Mouse (Mus musculus): Measurements from ENCODE around the gene Rfx3. TPM values are rescaled to one million over a fixed set of nuclear protein-coding genes. Genes with fewer than 3 reads are reported as not detected.

Gene Rfx3
- polyA plus RNA-seq (2016; fragmentation: Nextera tagmentation; extraction: Ambion mirVana): 24.9 and 28.2 TPM in 2 replicates

DNA sequence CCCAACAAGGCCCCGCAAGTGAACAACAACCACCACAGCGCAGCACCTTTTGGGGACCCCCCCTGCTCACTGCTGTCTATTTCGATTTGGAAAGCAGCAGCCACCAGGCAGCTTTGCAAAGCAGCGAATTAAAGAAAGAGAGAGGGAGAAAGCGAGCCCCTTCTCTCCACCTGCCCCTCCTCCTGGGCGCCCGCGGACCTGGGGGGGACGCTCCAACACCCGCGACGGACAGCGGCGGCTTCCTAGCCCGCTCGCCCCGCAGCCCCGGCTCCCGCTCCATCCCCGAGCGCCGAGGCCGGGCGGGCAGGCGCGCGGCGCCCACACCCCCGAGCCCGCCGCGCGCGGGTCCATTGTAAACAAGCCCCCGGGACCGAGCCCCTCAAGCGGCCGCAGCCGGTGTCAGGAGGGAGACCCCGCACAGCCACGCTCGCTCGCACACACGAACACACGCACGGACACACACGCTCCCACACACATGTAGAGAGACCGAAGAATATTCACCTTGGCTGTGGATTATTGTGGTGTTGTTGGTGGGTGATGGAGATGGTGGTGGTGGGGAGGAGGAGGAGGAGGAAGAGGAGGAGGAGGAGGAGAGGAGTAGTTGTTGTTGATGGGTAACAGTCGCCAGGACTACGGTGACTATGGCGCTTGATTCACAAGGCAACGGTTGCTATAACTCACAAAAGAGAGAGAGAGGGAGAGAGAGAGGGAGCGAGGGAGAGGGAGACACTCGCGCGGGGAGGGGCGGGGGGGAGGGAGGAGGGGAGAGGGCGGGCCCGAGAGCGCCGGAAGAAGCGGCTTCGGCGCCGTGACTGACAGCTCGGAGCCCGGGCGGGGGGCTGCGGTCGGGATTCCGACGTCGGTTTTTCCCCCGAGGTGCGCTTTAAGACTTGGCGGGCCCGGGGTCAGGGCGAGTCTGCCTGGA, at the start of gene Rfx3:
Rfx3 (minus strand) TSS at position 696 of the 925 bp plus-strand sequence.
- Histone ChIP-seq H3K9me3 (no peaks in the 10 kb centered on the region), H3K27me3 (ENCODE audit: poor library complexity, severe bottlenecking) (no peaks in the 10 kb centered on the region), H3K4me3 (peak within 1 kb of the TSS; percentile 96), H3K36me3 (replicated peaks) (no peaks in the 10 kb centered on the region), H3K27ac (peak within 1 kb of the TSS; percentile 99), H3K4me1 (peaks cover 43% of the 10 kb centered on the region)
- under 1% methylated on average over 77 of the region's 78 CpGs for WGBS
- DNase-seq (ENCODE audit: extremely low spot score, low spot score): peak; percentile 85

DNA sequence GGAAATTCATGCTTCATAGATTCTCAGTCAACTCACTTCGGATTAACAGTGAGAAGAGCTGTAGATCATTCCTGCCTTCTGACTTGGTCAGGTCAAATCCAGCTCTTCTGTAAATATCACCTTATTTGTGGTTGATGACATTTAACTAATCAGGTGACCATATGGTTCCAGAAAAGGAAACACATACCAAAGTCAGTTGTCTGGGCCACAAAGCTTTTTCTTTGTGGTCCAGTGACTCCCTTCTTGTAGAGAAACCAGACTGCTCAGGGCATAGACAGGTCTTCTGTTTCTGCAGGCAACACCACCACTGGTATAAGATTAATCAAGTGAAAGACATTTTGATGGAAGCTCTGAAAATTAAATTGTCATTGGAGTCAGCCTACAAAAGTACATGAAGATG, 41.1 kb upstream of the Rfx3 start:
- no peaks in the 10 kb centered on the region for H3K36me3 ChIP-seq (replicated peaks)
- H3K4me3 ChIP-seq: no peak overlapping the region
- no peaks in the 10 kb centered on the region for H3K27me3 ChIP-seq (ENCODE audit: poor library complexity, severe bottlenecking)
- no peak overlapping the region for H3K27ac ChIP-seq
- no peak for DNase-seq (ENCODE audit: extremely low spot score, low spot score)
- H3K9me3 ChIP-seq: no peaks in the 10 kb centered on the region
- H3K4me1 ChIP-seq: no peaks in the 10 kb centered on the region
- WGBS: 85% methylated on average over 1 of the region's 1 CpGs

DNA sequence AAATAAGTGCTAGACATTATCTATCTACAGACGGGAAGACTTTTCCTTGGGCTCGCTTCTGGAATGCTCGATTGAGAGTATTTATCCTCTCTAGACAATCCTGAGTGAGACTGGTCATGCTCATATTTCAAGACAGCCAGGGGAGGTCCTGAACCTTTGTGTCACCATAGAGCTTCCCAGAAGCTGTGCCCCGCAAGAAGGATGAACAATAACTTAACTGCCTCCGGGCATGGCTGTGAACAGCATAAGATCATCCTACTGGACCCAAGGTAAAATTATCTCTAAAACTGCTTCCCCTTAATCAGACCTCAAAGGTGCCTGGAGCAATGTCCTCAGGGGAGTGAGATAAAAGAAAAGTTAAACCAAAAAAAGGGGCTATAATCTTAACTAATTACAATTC, 40.6 kb upstream of the Rfx3 start:
- no peaks in the 10 kb centered on the region for H3K36me3 ChIP-seq (replicated peaks)
- H3K4me1 ChIP-seq: no peaks in the 10 kb centered on the region
- 88% methylated on average over 5 of the region's 5 CpGs for WGBS
- no peak overlapping the region for H3K27ac ChIP-seq
- H3K4me3 ChIP-seq: no peak overlapping the region
- no peaks in the 10 kb centered on the region for H3K27me3 ChIP-seq (ENCODE audit: poor library complexity, severe bottlenecking)
- H3K9me3 ChIP-seq: no peaks in the 10 kb centered on the region
- no peak for DNase-seq (ENCODE audit: extremely low spot score, low spot score)

DNA sequence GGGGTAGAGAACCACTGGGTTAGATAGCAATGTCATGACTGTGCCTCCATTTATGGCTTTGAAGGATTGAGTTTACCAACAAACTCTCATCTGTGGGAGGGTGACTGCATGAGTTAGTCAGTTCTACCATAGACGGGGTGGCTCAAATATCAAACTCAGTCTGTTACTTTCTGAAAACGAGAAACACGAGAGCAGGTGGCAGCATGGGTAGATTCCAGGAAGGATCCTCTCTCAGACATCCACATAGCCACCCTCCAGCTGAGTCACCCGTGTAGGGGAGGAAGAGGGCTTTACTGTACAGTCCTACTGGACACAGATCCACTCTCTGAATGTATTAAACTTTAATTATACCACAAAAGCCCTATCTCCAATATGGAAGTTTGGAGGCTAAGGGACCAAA, 38.3 kb upstream of the Rfx3 start:
- no peaks in the 10 kb centered on the region for H3K27me3 ChIP-seq (ENCODE audit: poor library complexity, severe bottlenecking)
- H3K36me3 ChIP-seq (replicated peaks): no peaks in the 10 kb centered on the region
- H3K27ac ChIP-seq: no peak overlapping the region
- DNase-seq (ENCODE audit: extremely low spot score, low spot score): no peak
- 90% methylated on average over 4 of the region's 4 CpGs for WGBS
- no peaks in the 10 kb centered on the region for H3K4me1 ChIP-seq
- H3K4me3 ChIP-seq: no peak overlapping the region
- H3K9me3 ChIP-seq: no peaks in the 10 kb centered on the region

DNA sequence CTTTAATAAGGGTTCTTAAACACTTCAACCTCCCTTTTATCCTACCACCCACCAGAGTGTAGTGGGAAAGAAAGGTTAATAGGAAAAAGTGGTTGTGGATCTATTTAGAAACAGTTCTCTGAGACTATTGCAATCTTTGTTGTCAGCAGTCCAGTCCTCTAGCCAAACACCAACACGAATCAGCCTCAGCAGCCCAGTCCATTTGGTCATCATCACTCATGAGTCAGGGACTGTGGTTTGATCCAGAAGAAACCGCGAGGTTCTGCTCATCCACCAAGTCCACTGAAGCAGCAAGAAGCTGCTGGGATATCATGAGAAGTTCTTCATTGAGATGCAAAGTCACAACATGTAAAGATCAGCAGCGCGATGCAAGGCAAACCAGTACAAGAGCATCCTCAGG, 35.8 kb upstream of the Rfx3 start:
- no peak for DNase-seq (ENCODE audit: extremely low spot score, low spot score)
- H3K27ac ChIP-seq: no peak overlapping the region
- no peak overlapping the region for H3K4me3 ChIP-seq
- WGBS: 91% methylated on average over 5 of the region's 5 CpGs
- no peaks in the 10 kb centered on the region for H3K36me3 ChIP-seq (replicated peaks)
- H3K4me1 ChIP-seq: no peaks in the 10 kb centered on the region
- no peaks in the 10 kb centered on the region for H3K9me3 ChIP-seq
- H3K27me3 ChIP-seq (ENCODE audit: poor library complexity, severe bottlenecking): no peaks in the 10 kb centered on the region

DNA sequence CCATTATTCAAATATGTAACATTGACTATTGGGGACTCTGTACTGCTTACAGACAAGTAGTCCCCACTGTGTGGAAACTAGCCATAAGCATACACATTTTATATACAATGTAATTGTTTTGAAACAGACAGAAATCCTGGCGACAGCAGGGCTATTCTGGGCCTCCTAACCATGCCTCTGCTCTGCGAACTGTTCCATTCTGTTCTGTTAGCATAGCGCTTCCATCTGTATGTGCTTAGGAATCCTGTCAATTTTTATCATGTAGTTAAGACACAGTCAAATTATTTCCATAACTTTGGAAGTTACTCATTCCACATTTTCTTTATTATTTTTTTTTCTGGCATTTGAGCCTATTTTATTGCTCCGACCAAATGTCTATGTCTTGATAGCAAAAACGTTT, 34.0 kb upstream of the Rfx3 start:
- Histone ChIP-seq H3K27ac (no peak overlapping the region), H3K9me3 (no peaks in the 10 kb centered on the region), H3K36me3 (replicated peaks) (no peaks in the 10 kb centered on the region), H3K27me3 (ENCODE audit: poor library complexity, severe bottlenecking) (no peaks in the 10 kb centered on the region), H3K4me1 (no peaks in the 10 kb centered on the region), H3K4me3 (no peak overlapping the region)
- WGBS: 87% methylated on average over 5 of the region's 5 CpGs
- no peak for DNase-seq (ENCODE audit: extremely low spot score, low spot score)

DNA sequence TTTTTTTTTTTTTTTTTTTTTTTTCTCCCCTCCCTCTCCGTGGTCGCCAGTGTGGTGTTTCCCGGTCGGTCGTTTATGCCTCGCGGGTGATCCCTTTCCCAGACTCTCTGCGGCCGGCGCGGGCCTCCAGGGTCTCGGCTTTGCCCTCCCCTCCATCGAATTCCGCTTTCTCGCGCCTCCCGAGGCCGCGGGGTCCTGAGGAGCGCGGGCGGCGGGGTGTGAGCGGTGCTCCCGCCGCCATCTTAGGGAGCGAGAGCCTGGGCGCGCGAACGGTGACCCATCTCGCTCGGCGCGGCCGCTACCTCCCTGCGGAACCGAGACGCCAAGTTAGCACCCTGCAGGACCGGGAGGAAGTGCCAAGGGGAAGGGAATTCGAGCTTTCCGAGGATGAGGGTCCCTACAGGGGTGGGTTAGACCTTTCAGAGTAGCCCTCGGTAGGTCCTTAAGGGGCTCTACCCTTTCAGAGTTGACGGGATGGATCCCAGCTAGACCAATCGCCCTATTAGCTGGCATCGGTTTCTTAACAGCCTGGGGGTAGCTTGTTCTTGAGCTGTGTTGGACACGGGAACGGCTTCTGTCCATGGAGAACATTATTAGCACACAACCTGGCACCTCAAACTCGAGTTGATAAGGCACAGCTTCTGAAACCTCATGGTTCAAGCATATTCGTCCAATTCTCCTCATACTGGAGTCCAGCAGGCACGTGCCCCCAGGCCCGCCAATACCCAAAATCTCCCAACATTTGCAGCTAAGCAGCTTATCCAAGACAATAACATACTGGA, 943 bp upstream of the Rfx3 start:
- under 1% methylated on average over 52 of the region's 52 CpGs for WGBS
- peak overlapping the region; percentile 99 for H3K27ac ChIP-seq
- no peaks in the 10 kb centered on the region for H3K36me3 ChIP-seq (replicated peaks)
- H3K9me3 ChIP-seq: no peaks in the 10 kb centered on the region
- H3K27me3 ChIP-seq (ENCODE audit: poor library complexity, severe bottlenecking): no peaks in the 10 kb centered on the region
- peak overlapping the region; percentile 96 for H3K4me3 ChIP-seq
- peaks cover 35% of the 10 kb centered on the region for H3K4me1 ChIP-seq
- DNase-seq (ENCODE audit: extremely low spot score, low spot score): peak; percentile 82

DNA sequence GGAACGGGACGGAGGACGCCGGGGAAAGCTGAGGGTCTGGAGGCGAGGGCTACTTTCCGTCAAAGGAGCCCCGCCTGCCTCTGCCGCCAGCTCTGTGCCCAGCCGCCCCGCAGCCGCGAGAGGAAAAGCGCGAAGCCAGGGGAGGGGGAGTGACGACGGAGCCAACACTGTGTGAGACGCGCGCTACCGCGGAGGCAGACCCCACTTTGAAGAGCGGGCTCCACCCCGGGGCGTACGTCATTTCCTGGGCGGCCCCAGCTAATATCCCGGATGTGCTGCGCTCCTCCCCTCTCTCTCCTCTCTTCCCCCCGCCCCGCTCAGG, 391 bp upstream of the Rfx3 start:
- DNase-seq (ENCODE audit: extremely low spot score, low spot score): peak; percentile 97
- Histone ChIP-seq H3K27ac (peak overlapping the region; percentile 99), H3K4me1 (peaks cover 37% of the 10 kb centered on the region), H3K27me3 (ENCODE audit: poor library complexity, severe bottlenecking) (no peaks in the 10 kb centered on the region), H3K9me3 (no peaks in the 10 kb centered on the region), H3K4me3 (peak overlapping the region; percentile 96), H3K36me3 (replicated peaks) (no peaks in the 10 kb centered on the region)
- WGBS: under 1% methylated on average over 28 of the region's 30 CpGs

DNA sequence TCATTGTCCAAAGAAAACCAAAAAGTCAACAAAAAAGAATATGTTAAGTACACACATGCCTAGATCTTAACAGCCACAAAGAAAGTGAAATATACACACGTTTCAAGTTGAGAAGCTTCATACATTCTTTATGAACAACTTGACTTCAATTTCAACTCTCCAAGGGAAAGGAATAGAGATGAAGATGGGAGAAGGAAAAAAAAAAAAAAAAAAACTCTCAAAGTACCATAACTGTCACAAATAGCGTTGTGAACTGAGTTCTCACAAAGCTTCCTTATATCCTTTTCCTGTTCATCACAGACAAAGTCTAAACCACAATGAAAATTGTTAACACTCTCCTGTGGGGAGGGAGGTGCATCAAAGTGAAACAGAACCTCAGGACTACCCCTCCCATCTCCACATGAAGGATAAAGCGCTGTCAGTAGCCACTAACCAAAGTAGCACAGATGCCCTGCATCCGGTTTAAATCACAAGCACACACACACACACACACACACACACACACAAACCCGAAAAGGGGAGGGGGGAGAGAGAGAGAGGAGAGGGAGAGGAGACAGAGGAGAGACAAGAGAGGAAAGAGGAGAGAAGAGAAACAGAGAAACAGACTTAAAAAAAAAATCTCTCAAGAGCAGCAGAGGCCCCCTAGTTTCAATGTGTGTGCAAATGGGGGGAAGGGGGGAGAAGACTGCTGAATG, 1.2 kb downstream of the Rfx3 start:
- H3K9me3 ChIP-seq: no peaks in the 10 kb centered on the region
- H3K4me1 ChIP-seq: peaks cover 43% of the 10 kb centered on the region
- WGBS: under 1% methylated on average over 5 of the region's 5 CpGs
- peak overlapping the region; percentile 96 for H3K4me3 ChIP-seq
- peak overlapping the region; percentile 99 for H3K27ac ChIP-seq
- no peaks in the 10 kb centered on the region for H3K27me3 ChIP-seq (ENCODE audit: poor library complexity, severe bottlenecking)
- DNase-seq (ENCODE audit: extremely low spot score, low spot score): peak; percentile 62
- no peaks in the 10 kb centered on the region for H3K36me3 ChIP-seq (replicated peaks)

DNA sequence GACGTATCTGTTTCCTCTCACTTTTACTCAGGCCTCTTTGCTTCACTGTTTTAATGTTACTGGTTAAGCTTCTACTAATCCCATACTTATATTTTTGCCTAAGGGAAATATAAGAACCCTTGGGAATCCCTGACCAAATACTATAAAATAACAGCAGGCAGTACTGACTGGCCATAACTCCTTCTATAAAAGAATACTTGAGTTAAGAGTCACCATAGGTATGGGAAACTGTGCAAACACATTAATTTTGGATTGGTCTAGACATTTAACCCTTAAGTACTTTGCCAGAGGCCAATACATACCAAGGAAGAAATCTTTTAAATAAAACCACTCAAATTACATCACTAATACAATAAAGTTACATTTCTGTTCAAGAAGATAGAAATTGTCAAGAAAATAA, 6.8 kb downstream of the Rfx3 start:
- H3K27me3 ChIP-seq (ENCODE audit: poor library complexity, severe bottlenecking): no peaks in the 10 kb centered on the region
- no peak overlapping the region for H3K27ac ChIP-seq
- DNase-seq (ENCODE audit: extremely low spot score, low spot score): no peak
- WGBS: 60% methylated on average over 1 of the region's 1 CpGs
- H3K4me3 ChIP-seq: no peak overlapping the region
- no peaks in the 10 kb centered on the region for H3K36me3 ChIP-seq (replicated peaks)
- peaks cover 29% of the 10 kb centered on the region for H3K4me1 ChIP-seq
- H3K9me3 ChIP-seq: no peaks in the 10 kb centered on the region

DNA sequence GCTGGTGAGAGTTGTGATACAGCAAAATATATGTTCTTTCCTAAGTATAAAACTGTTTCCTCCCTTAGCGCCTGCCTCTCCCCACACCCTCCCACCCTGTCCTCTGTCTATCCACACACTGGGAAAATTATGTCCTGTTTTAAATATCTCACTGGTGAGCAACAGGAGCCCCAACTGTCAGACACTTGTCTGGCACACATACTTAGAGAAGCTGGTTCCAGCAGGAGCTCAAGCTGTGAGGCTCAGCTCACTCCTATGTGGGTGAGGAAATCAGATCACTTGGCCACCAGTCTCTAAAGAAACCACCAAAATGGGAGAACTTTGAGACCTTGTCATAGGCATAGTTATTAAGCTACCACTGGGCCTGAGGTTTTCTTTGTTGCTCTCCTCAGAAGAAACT, 7.5 kb downstream of the Rfx3 start:
- no peak overlapping the region for H3K27ac ChIP-seq
- H3K4me3 ChIP-seq: no peak overlapping the region
- 94% methylated on average over 1 of the region's 1 CpGs for WGBS
- DNase-seq (ENCODE audit: extremely low spot score, low spot score): no peak
- no peaks in the 10 kb centered on the region for H3K36me3 ChIP-seq (replicated peaks)
- H3K9me3 ChIP-seq: no peaks in the 10 kb centered on the region
- peaks cover 22% of the 10 kb centered on the region for H3K4me1 ChIP-seq
- no peaks in the 10 kb centered on the region for H3K27me3 ChIP-seq (ENCODE audit: poor library complexity, severe bottlenecking)

DNA sequence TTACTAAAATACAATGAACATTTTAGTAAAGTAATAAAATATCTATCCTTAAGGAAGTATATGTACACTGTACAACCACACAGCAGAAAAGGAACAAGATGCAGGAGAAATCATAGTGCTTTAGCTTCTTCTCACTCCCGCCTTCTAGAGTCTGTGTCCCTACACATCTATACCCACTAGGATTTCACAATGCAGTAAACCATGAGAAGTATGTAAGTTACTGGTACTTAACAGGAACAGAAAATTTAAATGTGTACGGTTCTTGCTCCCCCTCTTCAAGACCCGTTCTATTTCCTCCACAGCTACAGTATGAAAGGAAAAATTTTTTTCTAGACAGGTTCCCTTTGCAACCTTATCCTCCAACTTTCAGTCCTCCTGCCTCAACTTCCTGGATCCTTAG, 8.3 kb downstream of the Rfx3 start:
- H3K4me3 ChIP-seq: no peak overlapping the region
- WGBS: 85% methylated on average over 3 of the region's 3 CpGs

More for the DNA sequence above, 8.3 kb downstream of the Rfx3 start:
- Histone ChIP-seq H3K27ac (no peak overlapping the region), H3K27me3 (ENCODE audit: poor library complexity, severe bottlenecking) (no peaks in the 10 kb centered on the region), H3K36me3 (replicated peaks) (no peaks in the 10 kb centered on the region), H3K9me3 (no peaks in the 10 kb centered on the region), H3K4me1 (peaks cover 15% of the 10 kb centered on the region)
- DNase-seq (ENCODE audit: extremely low spot score, low spot score): no peak

All from forebrain, embryonic 10.5 days (tissue).